In the genomic region with DNA sequence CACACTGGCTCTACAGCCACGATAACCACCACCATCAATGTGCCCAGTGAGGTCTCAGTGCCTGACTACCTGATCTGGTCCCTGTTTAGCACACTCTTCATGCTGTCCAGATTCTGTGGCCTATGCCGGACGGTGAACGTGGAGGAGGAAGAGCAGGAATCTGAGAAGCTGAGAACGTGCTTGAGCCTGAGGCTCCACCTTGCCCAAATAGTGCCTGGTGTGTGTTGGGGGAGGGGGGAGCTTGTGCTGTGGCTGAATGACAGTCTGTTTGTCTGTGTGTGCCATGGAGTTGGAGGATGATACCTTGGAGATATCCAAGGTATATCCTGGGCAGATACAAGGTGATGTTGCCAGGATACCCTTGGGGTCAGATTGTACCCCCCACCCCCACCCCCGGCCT, we compare ENCODE assay signal across 24 mouse cellular contexts. TPM values are rescaled to one million over a fixed set of nuclear protein-coding genes. Genes with fewer than 3 reads are reported as not detected.
DNase-seq lines count a peak whose midpoint lies in the region; ATAC-seq and TF ChIP-seq lines count a peak whose summit lies in the region.
"Had no signal": no experiment of that assay in that cellular context is flagged by ENCODE, and none has a peak within 500 bp of the region (broad histone marks: within the 10 kb centered on the region; RNA-seq: fewer than 3 reads in every experiment).

No protein-coding gene starts in this region.

- TF ChIP-seq POLR2A in bone marrow macrophage, adult 2 months (IDR thresholded peaks at IDR 0.05; ENCODE audit: borderline replicate concordance, low read depth, low read length) = no peak

- H3K4me3 ChIP-seq in liver, postnatal 0 days (ENCODE audit: low read depth, low read length) = no peak overlapping the region
- H3K4me3 ChIP-seq in liver, embryonic 12.5 days = no peak overlapping the region
- no peak overlapping the region for H3K4me3 ChIP-seq in bone marrow macrophage, adult 2 months (ENCODE audit: insufficient read depth, low read length)
- H3K4me3 ChIP-seq in intestine, embryonic 16.5 days (ENCODE audit: low read length) = no peak overlapping the region
- no peak overlapping the region for H3K4me3 ChIP-seq in stomach, embryonic 16.5 days (replicated peaks; ENCODE audit: low read length)
- H3K4me3 ChIP-seq in hindbrain, embryonic 16.5 days (ENCODE audit: low read length) = no peak overlapping the region
- H3K4me3 ChIP-seq: embryonic facial prominence, embryonic 12.5 days; forebrain, embryonic 10.5 days; heart, embryonic 13.5 days; hindbrain, embryonic 12.5 days; midbrain, embryonic 12.5 days; myocyte had no signal

- no peak overlapping the region for H3K4me2 ChIP-seq in liver, postnatal 0 days (ENCODE audit: low read depth, low read length)
- no peak overlapping the region for H3K4me2 ChIP-seq in liver, embryonic 12.5 days
- no peak overlapping the region for H3K4me2 ChIP-seq in intestine, embryonic 16.5 days (ENCODE audit: low read depth, low read length)
- H3K4me2 ChIP-seq in stomach, embryonic 16.5 days (ENCODE audit: low read depth, low read length) = no peak overlapping the region
- no peak overlapping the region for H3K4me2 ChIP-seq in hindbrain, embryonic 16.5 days (ENCODE audit: low read length)
- H3K4me2 ChIP-seq: embryonic facial prominence, embryonic 12.5 days; heart, embryonic 13.5 days; hindbrain, embryonic 12.5 days; lung, embryonic 14.5 days; midbrain, embryonic 12.5 days had no signal

- no peak for TF ChIP-seq EP300 in liver, postnatal 0 days (IDR thresholded peaks at IDR 0.05; ENCODE audit: low read depth)

- H3K4me1 ChIP-seq in liver, postnatal 0 days (ENCODE audit: insufficient read depth) = no peaks in the 10 kb centered on the region
- H3K4me1 ChIP-seq in liver, embryonic 12.5 days = peaks cover 15% of the 10 kb centered on the region; the same call in 1 of the 2 replicates
- H3K4me1 ChIP-seq in bone marrow macrophage, adult 2 months (ENCODE audit: control insufficient read depth, insufficient read depth, low read length) = peaks cover 20% of the 10 kb centered on the region
- peaks cover 6% of the 10 kb centered on the region for H3K4me1 ChIP-seq in intestine, embryonic 16.5 days (ENCODE audit: control insufficient read depth, insufficient read depth, low read length)
- H3K4me1 ChIP-seq in stomach, embryonic 16.5 days (ENCODE audit: control insufficient read depth, insufficient read depth, low read length) = 0 out of 2 replicates have a peak, but pooled peaks cover 3% of the 10 kb centered on the region
- no peaks in the 10 kb centered on the region for H3K4me1 ChIP-seq in hindbrain, embryonic 16.5 days (ENCODE audit: control insufficient read depth, insufficient read depth, low read depth, low read length)
- H3K4me1 ChIP-seq: heart, embryonic 13.5 days; hindbrain, embryonic 12.5 days; midbrain, embryonic 12.5 days had no signal

- peak overlapping the region; percentile 34; the same call in 1 of the 2 replicates for H3K27ac ChIP-seq in liver, postnatal 0 days (ENCODE audit: low read depth)
- no peak overlapping the region for H3K27ac ChIP-seq in liver, embryonic 12.5 days
- peak overlapping the region; percentile 22; the same call in 1 of the 2 replicates for H3K27ac ChIP-seq in bone marrow macrophage, adult 2 months (ENCODE audit: insufficient read depth, low read depth, low read length)
- H3K27ac ChIP-seq in intestine, embryonic 16.5 days (ENCODE audit: low read length) = no peak overlapping the region; the same call in 1 of the 2 replicates
- 0 out of 2 replicates have a peak overlapping the region, but pooled peaks have one; percentile 2 for H3K27ac ChIP-seq in stomach, embryonic 16.5 days (ENCODE audit: low read length)
- H3K27ac ChIP-seq in hindbrain, embryonic 16.5 days (ENCODE audit: low read depth, low read length) = no peak overlapping the region
- H3K27ac ChIP-seq: embryonic facial prominence, embryonic 12.5 days; forebrain, embryonic 10.5 days; heart, embryonic 13.5 days; hindbrain, embryonic 12.5 days; midbrain, embryonic 12.5 days had no signal

- no peak for DNase-seq in liver, postnatal 0 days
- no peak for DNase-seq in embryo, embryonic 10 days (ENCODE audit: low spot score)
- DNase-seq in kidney, postnatal 25 days = no peak
- DNase-seq: adrenal gland, postnatal 25 days; cerebellum, postnatal 14 days; kidney, adult 8-10 months; kidney, postnatal 4 days; layer of hippocampus, postnatal 36 days; left cerebral cortex, postnatal 4 days; lung, embryonic 14.5 days; thymus, postnatal 36 days had no signal

- 37% methylated on average over 6 of the region's 6 CpGs for WGBS in liver, postnatal 0 days (ENCODE audit: insufficient replicate concordance)
- WGBS in liver, embryonic 12.5 days (ENCODE audit: insufficient replicate concordance) = 35% methylated on average over 6 of the region's 6 CpGs
- 49% methylated on average over 6 of the region's 6 CpGs for WGBS in intestine, embryonic 16.5 days
- WGBS in stomach, embryonic 16.5 days = 61% methylated on average over 6 of the region's 6 CpGs
- 80% methylated on average over 6 of the region's 6 CpGs for WGBS in hindbrain, embryonic 16.5 days

- ATAC-seq in liver, postnatal 0 days = no peak
- no peak for ATAC-seq in liver, embryonic 12.5 days
- peak; percentile 40; the same call in 1 of the 2 replicates for ATAC-seq in intestine, embryonic 16.5 days
- peak; percentile 71 for ATAC-seq in stomach, embryonic 16.5 days (ENCODE audit: insufficient read depth, low FRiP score)
- no peak for ATAC-seq in hindbrain, embryonic 16.5 days

- no peaks in the 10 kb centered on the region for H3K36me3 ChIP-seq in liver, postnatal 0 days (replicated peaks; ENCODE audit: insufficient read depth, low read length)
- no peaks in the 10 kb centered on the region for H3K36me3 ChIP-seq in liver, embryonic 12.5 days
- no peaks in the 10 kb centered on the region for H3K36me3 ChIP-seq in intestine, embryonic 16.5 days (ENCODE audit: control insufficient read depth, insufficient read depth, low read length)
- H3K36me3 ChIP-seq in stomach, embryonic 16.5 days (ENCODE audit: control insufficient read depth, insufficient read depth, low read length) = no peaks in the 10 kb centered on the region
- H3K36me3 ChIP-seq in hindbrain, embryonic 16.5 days (ENCODE audit: control insufficient read depth, insufficient read depth, low read length) = no peaks in the 10 kb centered on the region
- H3K36me3 ChIP-seq: embryonic facial prominence, embryonic 12.5 days; forebrain, embryonic 10.5 days; heart, embryonic 13.5 days; hindbrain, embryonic 12.5 days; midbrain, embryonic 12.5 days had no signal

- no peak for TF ChIP-seq CTCF in liver, postnatal 0 days (IDR thresholded peaks at IDR 0.05; ENCODE audit: low read depth)
- no peak for TF ChIP-seq CTCF in bone marrow macrophage, adult 2 months (IDR thresholded peaks at IDR 0.05; ENCODE audit: low read depth, low read length)

- H3K27me3 ChIP-seq in liver, postnatal 0 days (ENCODE audit: insufficient read depth, low read length) = no peaks in the 10 kb centered on the region
- H3K27me3 ChIP-seq in liver, embryonic 12.5 days (replicated peaks) = peaks cover 5% of the 10 kb centered on the region; the same call in 1 of the 2 replicates
- no peaks in the 10 kb centered on the region for H3K27me3 ChIP-seq in intestine, embryonic 16.5 days (replicated peaks; ENCODE audit: control insufficient read depth, insufficient read depth, low read length)
- no peaks in the 10 kb centered on the region for H3K27me3 ChIP-seq in stomach, embryonic 16.5 days (ENCODE audit: control insufficient read depth, insufficient read depth, low read length)
- H3K27me3 ChIP-seq in hindbrain, embryonic 16.5 days (replicated peaks; ENCODE audit: control insufficient read depth, insufficient read depth, low read length) = no peaks in the 10 kb centered on the region
- H3K27me3 ChIP-seq: embryonic facial prominence, embryonic 12.5 days; hindbrain, embryonic 12.5 days; midbrain, embryonic 12.5 days had no signal

- H3K9ac ChIP-seq in liver, postnatal 0 days (replicated peaks) = no peak overlapping the region
- H3K9ac ChIP-seq in liver, embryonic 12.5 days = no peak overlapping the region
- H3K9ac ChIP-seq in intestine, embryonic 16.5 days (ENCODE audit: low read depth, low read length) = no peak overlapping the region
- peak overlapping the region; percentile 46 for H3K9ac ChIP-seq in stomach, embryonic 16.5 days (ENCODE audit: low read length)
- H3K9ac ChIP-seq in hindbrain, embryonic 16.5 days (ENCODE audit: low read depth, low read length) = no peak overlapping the region
- H3K9ac ChIP-seq: embryonic facial prominence, embryonic 12.5 days; heart, embryonic 13.5 days; hindbrain, embryonic 12.5 days; lung, embryonic 14.5 days; midbrain, embryonic 12.5 days had no signal

- no peaks in the 10 kb centered on the region for H3K9me3 ChIP-seq in liver, postnatal 0 days (ENCODE audit: low read length)
- H3K9me3 ChIP-seq in liver, embryonic 12.5 days (replicated peaks) = no peaks in the 10 kb centered on the region
- no peaks in the 10 kb centered on the region for H3K9me3 ChIP-seq in intestine, embryonic 16.5 days (ENCODE audit: control insufficient read depth, low read length)
- H3K9me3 ChIP-seq in stomach, embryonic 16.5 days (replicated peaks; ENCODE audit: control insufficient read depth, low read length) = no peaks in the 10 kb centered on the region
- H3K9me3 ChIP-seq in hindbrain, embryonic 16.5 days (ENCODE audit: control insufficient read depth, low read length) = no peaks in the 10 kb centered on the region
- H3K9me3 ChIP-seq: embryonic facial prominence, embryonic 12.5 days; heart, embryonic 13.5 days; hindbrain, embryonic 12.5 days; midbrain, embryonic 12.5 days had no signal

RNA-seq across cellular contexts. Expression of a gene that starts 20.4 kb away (rescaled TPM):
- 295 and 298 TPM in 2 replicates for polyA plus RNA-seq in liver, postnatal 0 days (2015; fragmentation: Nextera tagmentation; extraction: Ambion mirVana)
- 35.7 TPM in 2 replicates for polyA plus RNA-seq in liver, embryonic 12.5 days (2016; fragmentation: Nextera tagmentation; extraction: Ambion mirVana)
- polyA plus RNA-seq in bone marrow macrophage, adult 2 months (2012; ENCODE audit: insufficient read depth, insufficient read length, missing spikeins) = 1,636 and 1,773 TPM in 2 replicates
- polyA plus RNA-seq in intestine, embryonic 16.5 days (2015; fragmentation: Nextera tagmentation; extraction: Ambion mirVana) = 255 and 269 TPM in 2 replicates
- 322 and 395 TPM in 2 replicates for polyA plus RNA-seq in stomach, embryonic 16.5 days (2015; fragmentation: Nextera tagmentation; extraction: Ambion mirVana)
- polyA plus RNA-seq in hindbrain, embryonic 16.5 days (2015; fragmentation: Nextera tagmentation; extraction: Ambion mirVana) = 41.2 and 43.1 TPM in 2 replicates

RNA-seq across cellular contexts. Expression of a gene that starts 23.2 kb away (rescaled TPM):
- polyA plus RNA-seq in liver, postnatal 0 days (2015; fragmentation: Nextera tagmentation; extraction: Ambion mirVana) = 33.4 and 38.6 TPM in 2 replicates
- polyA plus RNA-seq in liver, embryonic 12.5 days (2016; fragmentation: Nextera tagmentation; extraction: Ambion mirVana) = 19.5 and 23.4 TPM in 2 replicates
- polyA plus RNA-seq in bone marrow macrophage, adult 2 months (2012; ENCODE audit: insufficient read depth, insufficient read length, missing spikeins) = 31.2 and 38.0 TPM in 2 replicates
- polyA plus RNA-seq in intestine, embryonic 16.5 days (2015; fragmentation: Nextera tagmentation; extraction: Ambion mirVana) = 117 and 123 TPM in 2 replicates
- 156 and 185 TPM in 2 replicates for polyA plus RNA-seq in stomach, embryonic 16.5 days (2015; fragmentation: Nextera tagmentation; extraction: Ambion mirVana)
- 15.2 and 19.4 TPM in 2 replicates for polyA plus RNA-seq in hindbrain, embryonic 16.5 days (2015; fragmentation: Nextera tagmentation; extraction: Ambion mirVana)

RNA-seq across cellular contexts. Expression of a gene that starts 27.5 kb away (rescaled TPM):
- polyA plus RNA-seq in liver, postnatal 0 days (2015; fragmentation: Nextera tagmentation; extraction: Ambion mirVana) = 53.6 and 54.4 TPM in 2 replicates
- polyA plus RNA-seq in liver, embryonic 12.5 days (2016; fragmentation: Nextera tagmentation; extraction: Ambion mirVana) = 1.4 and 2.7 TPM in 2 replicates
- polyA plus RNA-seq in bone marrow macrophage, adult 2 months (2012; ENCODE audit: insufficient read depth, insufficient read length, missing spikeins) = 31.9 and 45.4 TPM in 2 replicates
- polyA plus RNA-seq in intestine, embryonic 16.5 days (2015; fragmentation: Nextera tagmentation; extraction: Ambion mirVana) = 1.9 and 2.0 TPM in 2 replicates
- polyA plus RNA-seq in stomach, embryonic 16.5 days (2015; fragmentation: Nextera tagmentation; extraction: Ambion mirVana) = 5.5 and 7.5 TPM in 2 replicates
- 0.83 and 1.3 TPM in 2 replicates for polyA plus RNA-seq in hindbrain, embryonic 16.5 days (2015; fragmentation: Nextera tagmentation; extraction: Ambion mirVana)
- polyA plus RNA-seq: forebrain, embryonic 10.5 days; hindbrain, embryonic 12.5 days; stomach, embryonic 14.5 days had no signal

RNA-seq across cellular contexts. Expression of a gene that starts 34.4 kb away (rescaled TPM):
- 798 and 816 TPM in 2 replicates for polyA plus RNA-seq in liver, postnatal 0 days (2015; fragmentation: Nextera tagmentation; extraction: Ambion mirVana)
- 355 TPM in 2 replicates for polyA plus RNA-seq in liver, embryonic 12.5 days (2016; fragmentation: Nextera tagmentation; extraction: Ambion mirVana)
- polyA plus RNA-seq in bone marrow macrophage, adult 2 months (2012; ENCODE audit: insufficient read depth, insufficient read length, missing spikeins) = 1,477 and 1,645 TPM in 2 replicates
- 1,203 and 1,252 TPM in 2 replicates for polyA plus RNA-seq in intestine, embryonic 16.5 days (2015; fragmentation: Nextera tagmentation; extraction: Ambion mirVana)
- 1,006 and 1,276 TPM in 2 replicates for polyA plus RNA-seq in stomach, embryonic 16.5 days (2015; fragmentation: Nextera tagmentation; extraction: Ambion mirVana)
- polyA plus RNA-seq in hindbrain, embryonic 16.5 days (2015; fragmentation: Nextera tagmentation; extraction: Ambion mirVana) = 182 and 202 TPM in 2 replicates

RNA-seq across cellular contexts. Expression of a gene that starts 34.4 kb away (rescaled TPM):
- 0.59 TPM in 1 of 2 replicates, not detected in the other for polyA plus RNA-seq in liver, postnatal 0 days (2015; fragmentation: Nextera tagmentation; extraction: Ambion mirVana)
- polyA plus RNA-seq in liver, embryonic 12.5 days (2016; fragmentation: Nextera tagmentation; extraction: Ambion mirVana) = not detected in 2 replicates
- 1.2 and 8.8 TPM in 2 replicates for polyA plus RNA-seq in bone marrow macrophage, adult 2 months (2012; ENCODE audit: insufficient read depth, insufficient read length, missing spikeins)
- 1.0 TPM in 1 of 2 replicates, not detected in the other for polyA plus RNA-seq in intestine, embryonic 16.5 days (2015; fragmentation: Nextera tagmentation; extraction: Ambion mirVana)
- not detected in 2 replicates for polyA plus RNA-seq in stomach, embryonic 16.5 days (2015; fragmentation: Nextera tagmentation; extraction: Ambion mirVana)
- not detected in 2 replicates for polyA plus RNA-seq in hindbrain, embryonic 16.5 days (2015; fragmentation: Nextera tagmentation; extraction: Ambion mirVana)
- polyA plus RNA-seq: C2C12; embryonic facial prominence, embryonic 12.5 days; heart, embryonic 13.5 days; lung, embryonic 14.5 days; midbrain, embryonic 12.5 days; stomach, embryonic 14.5 days had no signal

Comparison
In these comparisons a context has a peak if more than half of its experiments do, and no peak if none do; other contexts are left out.
1. H3K27ac ChIP-seq: peak in liver, postnatal 0 days (single experiment), bone marrow macrophage, adult 2 months (single experiment) and stomach, embryonic 16.5 days (single experiment); none in liver, embryonic 12.5 days (single experiment), intestine, embryonic 16.5 days (single experiment) and hindbrain, embryonic 16.5 days (single experiment).
2. ATAC-seq: peak in intestine, embryonic 16.5 days (single experiment) and stomach, embryonic 16.5 days (single experiment); none in liver, postnatal 0 days (single experiment), liver, embryonic 12.5 days (single experiment) and hindbrain, embryonic 16.5 days (single experiment).